Mouse (Mus musculus) liver, embryonic 14.5 days (tissue): ENCODE data around the gene Gm29866. TPM values are rescaled to one million over a fixed set of nuclear protein-coding genes. Genes with fewer than 3 reads are reported as not detected.
"Not testable (repeated sequence)": the region's sequence is repeated elsewhere in the genome, so short reads cannot be mapped to it uniquely, and the experiment has no call there.

Source experiments
- ATAC-seq: fragments of 200-750 bp; cut with Nextera tagmentation; 2 replicates; pipeline ENCODE4 v1.8.0; 2017; ENCODE audit warnings: moderate number of reproducible peaks, mild to moderate bottlenecking, moderate library complexity; ENCODE audit not compliant: insufficient read depth
- DNase-seq, 3 experiments: peaks; one replicate each; pipeline ENCODE4 v3.0.0-alpha.2; 2012 to 2013; ENCODE audit warnings: low read depth in 3 of 3, low spot score in 3 of 3
- H3K27ac ChIP-seq: fragments of 300-500 bp; sonication (generic); 2 replicates; pipeline ENCODE4 v1.5.1; 2014; ENCODE audit warnings: moderate library complexity, mild to moderate bottlenecking, control low read depth, inconsistent platforms
- H3K27me3 ChIP-seq: fragments of 300-500 bp; sonication (generic); 2 replicates; pipeline ENCODE4 v1.6.1; 2014; ENCODE audit warnings: mild to moderate bottlenecking, low read length, moderate library complexity; ENCODE audit not compliant: control insufficient read depth, insufficient read depth
- H3K36me3 ChIP-seq: fragments of 300-500 bp; sonication (generic); replicated peaks from 2 replicates; pipeline ENCODE4 v1.6.1; 2014; ENCODE audit warnings: low read depth; ENCODE audit not compliant: control insufficient read depth, insufficient read depth
- H3K4me1 ChIP-seq, 2 experiments: fragments of 200-500 bp in 1 of 2; fragments of 300-500 bp in 1 of 2; sonication (generic) in 1 of 2; replicated peaks; 2 replicates each; pipeline ENCODE4 v1.6.1; 2012 to 2014; ENCODE audit warnings: antibody characterized with exemption in 1 of 2, inconsistent platforms in 1 of 2, low read length in 1 of 2; ENCODE audit not compliant: control insufficient read depth in 2 of 2, insufficient read depth in 2 of 2
- H3K4me2 ChIP-seq: fragments of 300-500 bp; sonication (generic); 2 replicates; pipeline ENCODE4 v1.6.1; 2014; ENCODE audit warnings: low read depth, mild to moderate bottlenecking, control low read depth, moderate library complexity
- H3K4me3 ChIP-seq, 2 experiments: fragments of 200-500 bp in 1 of 2; fragments of 300-500 bp in 1 of 2; sonication (generic) in 1 of 2; 2 replicates each; pipeline ENCODE4 v1.5.1; 2012 to 2014; ENCODE audit warnings: low read depth in 2 of 2, low read length in 2 of 2, mild to moderate bottlenecking in 2 of 2, control low read depth in 1 of 2, inconsistent platforms in 1 of 2, moderate library complexity in 1 of 2; ENCODE audit not compliant: insufficient read depth in 1 of 2
- H3K9ac ChIP-seq: fragments of 300-500 bp; sonication (generic); replicated peaks from 2 replicates; pipeline ENCODE4 v1.6.1; 2014; ENCODE audit warnings: mild to moderate bottlenecking, control low read depth, moderate library complexity
- H3K9me3 ChIP-seq: fragments of 300-500 bp; sonication (generic); 2 replicates; pipeline ENCODE4 v1.6.1; 2016; ENCODE audit warnings: low read length, mixed read lengths; ENCODE audit not compliant: control insufficient read depth
- WGBS: fragments of 180-500 bp; shearing (Covaris S2); extraction: QIAGEN DNeasy Blood & Tissue Kit; methylation state at CpG from one replicate; pipeline ENCODE4 v1.1.7; 2014; ENCODE audit not compliant: insufficient replicate concordance; 5-methylcytosine and 5-hydroxymethylcytosine counted together
- polyA plus RNA-seq, 2 experiments: library from polyadenylated mRNA; depleted of rRNA in 1 of 2; stranded (reverse) in 1 of 2; unstranded in 1 of 2; fragments of >200 nt; fragmentation: Nextera tagmentation in 1 of 2; extraction: Ambion mirVana in 1 of 2; gene quantifications; 2 replicates each; pipeline versions ENCODE4 v1.2.1 to v1.2.3; 2012 to 2014

Gm29866 gene
- polyA plus RNA-seq (2012; rRNA removed), result not detected in 2 replicates
- polyA plus RNA-seq (2014; fragmentation: Nextera tagmentation; extraction: Ambion mirVana), result not detected in 2 replicates

GRCm38 (mm10) chrY:20993557-20993956 lies at the start of gene Gm29866:
Gene Gm29866, minus strand, starts transcription at chrY:20993657.
- DNase-seq, H3K9ac ChIP-seq, ATAC-seq, H3K4me3 ChIP-seq, H3K27ac ChIP-seq, H3K27me3 ChIP-seq, H3K36me3 ChIP-seq, H3K4me1 ChIP-seq, H3K9me3 ChIP-seq, H3K4me2 ChIP-seq: not testable (repeated sequence)
- WGBS, result no CpG with 5 or more reads among the region's 6 CpGs

Other genes starting within 250 kb of the Gm29866 start
- not detected in 2 replicates for gene Gm20909, start 170.9 kb upstream of the Gm29866 start, polyA plus RNA-seq (2012; rRNA removed)
- gene Gm20909, start 170.9 kb upstream of the Gm29866 start, polyA plus RNA-seq (2014; fragmentation: Nextera tagmentation; extraction: Ambion mirVana), result not detected in 2 replicates
- gene Gm20865, start 247.9 kb upstream of the Gm29866 start, polyA plus RNA-seq (2012; rRNA removed), result not detected in 2 replicates
- not detected in 2 replicates for gene Gm20865, start 247.9 kb upstream of the Gm29866 start, polyA plus RNA-seq (2014; fragmentation: Nextera tagmentation; extraction: Ambion mirVana)